Mouse (Mus musculus) lung, postnatal 10 days (tissue): Measurements from ENCODE around the gene Stim1.
A peak's percentile ranks its signal among the peaks of the same experiment; 100 is the strongest.

Experiments
- DNase-seq: peaks from one replicate; pipeline ENCODE4 v3.0.0; 2021

Gene Stim1

DNA sequence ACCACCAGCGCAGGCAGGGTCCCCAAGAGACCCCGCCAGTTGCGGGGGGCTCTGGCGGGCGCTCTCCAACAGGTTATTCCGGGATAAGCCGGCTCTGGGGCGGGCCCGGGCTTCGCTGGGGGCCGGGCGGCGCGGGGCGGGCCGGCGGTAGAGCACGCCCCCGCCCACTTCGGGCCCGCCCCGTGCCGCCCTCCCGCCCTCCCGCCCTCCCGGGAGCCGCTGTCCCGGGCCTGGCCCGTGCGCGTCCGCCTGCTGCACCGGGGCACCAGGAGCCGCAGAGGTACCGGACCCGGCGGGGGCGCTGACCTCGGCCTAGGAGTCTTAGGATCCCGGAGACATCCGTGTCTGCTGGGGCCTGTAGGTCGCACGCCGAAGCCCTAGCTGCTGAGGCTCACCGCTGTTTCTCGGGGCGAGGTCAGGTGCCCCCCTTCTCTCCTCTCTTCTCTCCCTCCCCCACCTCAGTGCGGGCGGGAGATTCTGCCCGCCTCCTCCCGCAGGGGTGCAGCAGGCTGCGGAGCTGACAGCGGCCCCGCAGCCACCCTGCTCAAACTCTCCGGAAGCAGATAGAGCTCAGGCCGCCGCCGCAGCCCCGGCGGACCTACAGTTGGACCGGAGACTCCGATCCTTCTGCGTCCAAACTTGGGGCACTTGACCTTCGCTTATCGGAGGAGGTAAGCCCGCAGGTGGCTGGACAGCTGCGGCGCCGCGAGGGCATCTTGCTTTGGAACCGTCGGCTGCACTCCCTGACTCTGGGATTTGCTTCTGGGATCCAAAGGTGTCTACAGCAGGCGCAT, at the start of gene Stim1:
TSS of gene Stim1 (plus strand) at position 206 of the 794 bp plus-strand sequence.
- peak; percentile 69 for DNase-seq

DNA sequence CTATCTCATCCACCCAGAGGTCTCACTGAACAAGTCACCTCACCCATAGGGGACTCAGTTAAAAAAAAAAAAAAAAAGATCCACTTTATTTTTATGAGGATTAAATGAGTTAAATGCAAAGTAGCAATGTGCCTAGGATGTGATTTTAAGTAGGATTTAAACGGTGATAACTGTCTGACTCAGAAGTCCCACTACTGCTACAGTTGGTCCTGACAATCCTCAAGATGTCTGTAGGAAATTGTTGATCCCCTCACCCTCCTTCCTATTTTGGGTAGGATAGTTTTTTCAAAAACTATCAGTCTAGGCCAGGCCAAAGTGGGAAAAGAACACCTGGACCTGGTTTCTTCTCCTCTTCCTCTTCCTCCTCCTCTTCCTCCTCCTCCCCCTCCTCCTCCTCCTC, 45.7 kb upstream of the Stim1 start:
- no peak for DNase-seq

DNA sequence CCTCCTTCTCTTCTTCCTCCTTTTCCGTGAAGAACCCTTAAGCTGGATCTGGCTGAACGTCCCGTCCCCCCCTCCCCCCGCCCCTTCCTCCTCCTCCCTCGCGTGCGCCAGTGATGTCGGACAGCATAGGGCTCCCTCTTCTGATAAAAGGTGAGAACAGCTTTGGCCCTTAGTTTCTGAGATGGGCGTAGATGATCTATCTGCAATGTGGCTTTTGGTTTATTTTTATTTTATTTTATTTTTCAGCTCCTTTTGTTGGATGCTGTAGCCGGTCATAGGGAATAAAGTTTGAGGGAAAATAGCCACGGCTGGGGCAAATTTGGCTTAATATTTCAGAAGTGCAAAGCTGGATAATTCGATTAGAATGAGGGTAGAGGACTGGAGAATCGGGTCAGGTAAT, 45.3 kb upstream of the Stim1 start:
- DNase-seq, result peak; percentile 72

DNA sequence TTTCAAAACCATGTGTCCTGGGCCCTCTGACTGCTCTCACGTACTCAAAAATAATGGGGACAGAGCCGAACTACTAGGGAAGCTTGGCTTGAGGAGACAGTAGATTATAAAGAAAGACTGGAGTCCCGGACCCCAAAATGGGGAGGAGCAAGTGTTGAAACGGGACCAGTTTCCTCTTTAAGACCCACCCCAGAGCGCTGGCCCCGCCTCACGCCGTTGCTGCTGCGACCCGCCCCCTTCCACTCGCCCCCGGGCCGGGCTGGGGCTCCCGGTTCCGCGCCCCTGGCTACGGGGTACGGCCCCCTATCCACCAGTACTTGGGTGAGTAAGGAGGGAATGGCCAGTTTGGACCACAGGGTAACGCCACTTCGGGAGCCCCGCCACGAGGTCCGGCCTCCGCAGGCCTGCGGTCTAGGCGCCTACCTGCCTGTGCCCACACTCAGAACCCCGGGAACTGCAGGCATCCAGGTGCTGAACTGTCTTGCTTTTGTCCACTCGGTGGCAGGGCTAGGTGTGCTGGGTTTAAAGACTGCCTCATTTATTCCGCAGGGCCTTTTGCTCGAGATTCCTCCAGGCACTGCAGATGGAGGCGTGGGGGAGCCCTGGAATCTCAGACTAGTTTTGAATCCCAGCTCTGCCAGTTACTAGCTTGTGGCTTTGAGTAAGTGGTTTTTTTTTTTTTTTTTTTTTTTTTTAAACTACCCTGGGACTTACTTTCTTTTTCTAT, 44.6 kb upstream of the Stim1 start:
- DNase-seq, result peak; percentile 85

DNA sequence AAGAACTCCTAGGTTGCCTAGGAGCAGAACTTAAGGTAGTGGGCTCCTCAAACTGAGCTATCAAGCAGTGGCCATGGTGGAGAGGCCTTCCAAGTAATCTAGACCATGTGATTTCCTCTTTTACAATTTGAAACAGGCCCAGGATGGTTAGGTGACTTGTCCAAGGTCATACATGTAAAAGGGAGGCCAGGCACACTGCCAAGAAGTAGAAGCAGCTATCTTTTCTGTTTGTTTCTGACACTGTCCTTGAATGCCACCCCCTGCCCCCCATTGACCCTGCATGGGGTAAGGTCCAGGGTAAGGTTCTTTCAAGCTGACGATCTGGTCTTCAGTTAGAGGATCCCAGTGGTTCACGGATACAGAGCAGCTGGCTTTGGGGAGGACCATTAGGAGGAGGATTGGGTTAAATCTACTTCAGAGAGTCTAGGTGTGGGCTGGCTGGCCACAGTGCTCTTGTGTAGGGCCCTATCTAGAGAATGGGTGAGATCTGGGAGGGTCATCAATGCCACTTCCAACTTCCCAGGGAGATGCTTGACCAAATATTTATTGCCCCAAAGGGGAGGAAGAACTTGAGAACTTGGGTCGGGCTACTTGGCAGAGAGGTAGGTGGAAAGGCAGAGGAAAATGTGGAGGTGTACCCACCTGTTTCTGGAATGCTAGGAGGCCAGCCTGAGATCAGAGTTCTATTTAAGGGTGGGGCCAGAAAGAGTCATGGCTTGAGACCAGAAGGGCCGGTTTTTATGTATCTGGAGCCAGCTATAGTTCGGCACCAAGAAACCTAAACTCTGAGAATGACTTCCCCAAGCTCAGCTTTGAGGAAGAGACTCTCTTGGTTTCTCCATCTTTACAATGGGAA, 43.5 kb upstream of the Stim1 start:
- no peak for DNase-seq

DNA sequence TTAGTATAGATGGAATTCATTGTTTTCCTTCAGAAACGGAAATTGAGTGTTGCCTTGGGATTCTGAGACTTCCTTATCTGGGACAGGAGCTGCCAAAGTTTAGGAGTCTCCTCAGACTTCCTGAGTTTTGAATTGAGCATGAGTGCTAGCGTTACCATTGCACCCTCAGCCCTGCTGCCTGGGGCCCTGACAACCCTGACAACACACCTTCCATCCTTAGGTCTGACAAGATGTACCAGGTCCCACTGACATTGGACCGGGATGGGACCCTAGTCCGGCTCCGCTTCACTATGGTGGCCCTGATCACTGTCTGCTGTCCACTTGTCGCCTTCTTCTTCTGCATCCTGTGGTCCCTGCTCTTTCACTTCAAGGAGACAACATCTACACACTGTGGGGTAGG, 41.6 kb upstream of the Stim1 start:
- DNase-seq, result no peak

DNA sequence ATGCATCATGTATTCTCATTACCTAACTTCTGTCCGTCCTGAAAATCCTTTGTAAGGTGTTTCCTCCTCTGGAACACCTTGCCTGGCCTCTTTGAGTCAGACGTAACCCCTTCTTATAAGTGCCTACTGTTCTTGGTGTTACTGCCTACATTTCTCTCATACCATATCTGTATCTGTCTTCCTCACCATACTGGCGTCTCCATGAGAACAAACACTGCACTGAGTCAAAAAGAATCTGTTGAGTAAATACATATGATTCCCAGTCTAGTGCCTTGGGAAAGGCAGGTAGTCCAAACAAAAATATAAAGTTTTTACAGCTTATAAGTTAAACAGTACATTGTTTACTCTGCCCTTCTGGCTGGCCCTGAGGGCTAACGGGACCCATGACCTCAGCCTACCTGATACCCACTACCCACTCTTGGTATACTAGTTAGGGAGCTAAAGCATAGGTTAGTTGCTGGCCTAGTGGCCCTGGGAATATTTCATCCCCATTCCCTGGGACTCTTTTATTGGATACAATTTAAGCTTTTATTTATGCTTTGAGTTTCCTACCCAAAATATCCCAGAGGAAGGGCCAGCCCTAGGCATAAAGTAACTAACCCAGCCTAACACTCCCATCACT, 39.4 kb upstream of the Stim1 start:
- no peak for DNase-seq

DNA sequence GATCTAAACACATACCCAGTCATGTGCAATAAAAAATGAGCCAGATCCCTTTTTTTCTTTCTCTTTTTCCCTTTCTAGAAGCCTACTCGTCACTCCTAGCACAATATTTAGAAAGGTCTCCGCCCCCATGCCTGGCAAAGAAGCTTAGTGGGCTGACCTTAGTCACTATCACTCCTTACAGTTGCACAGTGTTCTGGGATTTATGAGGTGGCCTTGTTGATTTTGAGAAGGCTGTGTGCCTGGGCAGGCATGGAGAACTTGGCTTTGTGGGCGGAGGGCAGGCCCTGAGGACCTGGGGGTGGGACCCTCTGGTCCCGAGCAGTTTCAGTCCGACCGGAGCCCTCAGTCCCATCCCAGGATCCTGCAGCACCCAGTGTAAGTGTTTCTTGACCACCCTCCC, 37.8 kb upstream of the Stim1 start:
- DNase-seq, result peak; percentile 81

DNA sequence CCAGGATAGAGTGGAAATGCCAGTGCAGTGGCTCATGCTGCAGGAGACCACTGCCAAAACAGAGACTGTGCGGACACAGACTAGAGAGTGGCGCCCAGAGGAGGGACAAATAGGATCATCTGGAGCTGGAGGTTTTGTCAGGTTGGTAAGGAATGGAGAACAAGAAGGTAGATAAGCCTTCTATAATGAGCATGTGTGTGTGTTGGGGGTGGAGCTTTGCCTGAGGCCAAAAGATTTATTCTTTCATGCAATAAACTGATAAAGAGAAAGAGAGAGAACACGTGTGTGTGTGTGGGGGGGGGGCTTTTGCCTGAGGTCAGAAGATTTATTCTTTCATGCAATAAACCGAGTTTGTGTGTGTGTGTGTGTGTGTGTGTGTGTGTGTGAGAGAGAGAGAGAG, 34.5 kb upstream of the Stim1 start:
- no peak for DNase-seq

DNA sequence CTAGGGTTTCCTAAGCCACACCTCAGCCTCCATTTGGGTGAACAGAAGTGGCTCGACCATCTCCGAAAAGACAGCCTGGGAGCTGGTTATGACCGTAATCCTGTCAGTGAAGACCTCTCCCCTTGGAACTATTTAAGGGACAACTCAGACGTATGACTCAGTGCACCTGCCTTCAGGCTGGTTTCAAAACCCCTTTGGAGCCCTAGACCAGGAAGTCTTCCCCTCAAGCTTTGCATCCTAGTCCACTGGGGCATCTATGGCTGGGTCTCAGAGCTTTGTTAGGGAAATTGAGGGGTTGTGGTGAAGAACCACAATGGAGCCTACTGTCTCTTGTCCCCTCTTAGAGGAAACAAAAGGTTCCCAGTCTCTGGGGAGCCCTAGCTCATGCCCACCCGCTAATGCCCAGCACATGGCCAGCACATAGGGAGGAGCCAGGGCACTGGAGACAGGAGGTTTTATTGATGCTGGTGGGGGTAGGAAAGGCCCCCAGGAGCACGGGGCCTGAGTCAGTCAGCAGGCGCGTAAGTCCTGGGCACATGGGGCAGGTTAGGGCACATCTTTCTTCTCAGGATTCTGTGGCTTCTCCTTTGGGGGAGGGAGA, 28.8 kb upstream of the Stim1 start:
- no peak for DNase-seq

DNA sequence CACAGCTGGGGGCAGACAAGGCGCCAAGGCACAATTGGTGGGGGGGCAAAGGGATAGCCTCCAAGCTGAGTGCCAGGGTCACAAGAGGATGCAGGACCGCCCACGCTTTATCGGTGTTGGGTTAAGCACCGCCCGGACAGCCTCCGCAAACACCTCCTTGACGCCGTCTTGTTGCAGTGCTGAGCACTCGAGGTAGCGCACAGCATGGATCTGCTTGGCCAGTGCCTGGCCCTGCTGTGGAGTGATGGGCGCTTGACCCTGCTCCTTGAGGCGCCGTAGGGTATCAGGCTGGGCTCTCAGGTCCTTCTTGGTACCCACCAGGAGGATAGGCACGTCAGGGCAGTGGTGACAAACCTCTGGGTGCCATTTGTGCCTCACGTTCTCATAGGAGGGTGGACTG, 28.0 kb upstream of the Stim1 start:
- no peak for DNase-seq

DNA sequence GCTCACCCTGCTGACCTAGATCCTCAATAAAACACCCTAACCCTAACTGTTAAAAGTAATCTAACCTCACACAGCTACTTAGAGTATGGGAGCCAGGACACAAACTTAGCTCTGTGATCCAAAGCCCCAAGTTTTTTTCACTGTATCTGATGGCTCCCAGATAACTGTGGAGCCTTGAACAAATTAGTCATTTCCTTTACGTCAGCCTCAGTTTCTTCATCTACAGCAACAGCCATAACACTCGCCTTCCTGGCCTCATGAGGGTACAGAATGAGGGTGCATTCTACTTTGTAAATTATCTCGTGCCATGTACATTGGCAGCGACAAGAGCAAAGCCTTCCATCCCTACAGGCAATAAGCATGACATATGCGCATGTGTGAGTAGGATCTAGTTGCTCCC, 25.2 kb upstream of the Stim1 start:
- no peak for DNase-seq

DNA sequence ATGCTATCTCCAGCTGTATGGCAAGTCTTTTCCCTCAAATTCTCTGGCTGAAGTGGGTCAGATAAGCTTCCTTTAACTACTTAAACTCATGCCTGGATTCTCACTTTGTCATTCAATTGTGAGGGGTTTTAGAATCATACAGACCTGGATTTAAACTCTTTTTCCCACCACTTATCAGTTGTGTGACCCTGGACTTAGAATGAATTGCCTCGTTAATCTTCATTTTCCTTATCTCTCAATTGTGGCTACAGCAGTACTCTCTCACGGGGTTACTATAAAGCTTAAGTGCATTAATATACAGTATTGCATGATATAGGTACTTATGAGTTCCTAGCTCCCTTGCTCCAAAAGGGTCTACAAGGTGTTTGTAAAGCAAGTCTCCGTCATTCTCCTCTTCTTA, 24.7 kb upstream of the Stim1 start:
- no peak for DNase-seq

DNA sequence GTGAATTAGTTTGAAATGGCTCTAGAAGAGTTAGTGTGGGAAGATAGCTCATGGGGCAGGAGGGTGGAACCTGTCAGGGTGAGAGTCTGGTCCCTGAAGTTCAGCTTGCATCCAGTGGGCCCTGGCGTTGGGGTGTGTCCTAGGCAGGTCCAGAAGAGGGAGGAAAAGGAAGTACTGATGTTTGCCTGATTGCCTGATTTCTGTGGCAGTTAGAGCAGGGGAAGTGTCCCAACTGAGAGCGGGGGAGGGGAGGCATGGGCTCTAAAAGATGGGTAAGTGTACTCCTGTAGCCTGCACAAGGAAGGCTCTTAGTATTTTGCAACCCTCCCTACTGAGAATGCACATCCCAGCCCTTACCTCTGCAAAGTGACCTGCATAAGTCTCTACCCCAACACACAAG, 23.7 kb upstream of the Stim1 start:
- DNase-seq, result peak; percentile 63

DNA sequence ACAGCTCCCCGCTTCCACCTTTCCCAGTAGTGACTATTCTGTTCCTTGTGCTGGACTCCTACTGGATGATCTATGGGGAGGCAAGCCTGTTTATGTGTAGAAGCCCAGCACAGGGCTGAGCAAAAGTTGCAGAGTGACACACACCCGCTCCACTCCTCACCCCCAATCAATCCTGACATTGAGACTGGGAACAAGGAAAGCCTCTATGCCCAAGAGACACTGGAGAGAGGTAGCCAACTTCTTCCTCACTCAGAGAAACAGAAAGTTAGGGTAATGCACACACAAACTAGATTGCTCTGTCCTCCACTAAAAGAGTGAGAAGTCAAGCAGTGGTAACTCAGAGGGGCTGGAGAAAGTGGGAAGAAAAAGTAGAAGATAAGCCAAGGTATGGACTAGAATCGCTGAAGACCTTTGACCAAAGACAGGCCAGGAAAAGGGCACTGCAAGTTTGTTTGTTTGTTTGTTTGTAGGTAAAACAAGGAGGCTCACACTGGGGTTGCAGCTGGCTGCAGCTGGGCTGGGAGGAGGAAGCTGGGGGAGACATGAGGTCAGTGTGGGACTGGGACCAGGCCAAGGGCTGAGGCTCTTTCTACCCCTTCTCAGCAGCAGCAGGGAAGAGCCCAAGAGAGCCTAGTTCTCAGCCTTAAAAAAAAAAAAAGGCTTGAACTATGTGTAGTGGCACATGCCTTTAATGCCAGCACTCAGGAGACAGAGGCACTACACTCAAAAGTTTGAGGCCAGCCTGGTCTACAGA, 22.6 kb upstream of the Stim1 start:
- DNase-seq, result peak; percentile 69

DNA sequence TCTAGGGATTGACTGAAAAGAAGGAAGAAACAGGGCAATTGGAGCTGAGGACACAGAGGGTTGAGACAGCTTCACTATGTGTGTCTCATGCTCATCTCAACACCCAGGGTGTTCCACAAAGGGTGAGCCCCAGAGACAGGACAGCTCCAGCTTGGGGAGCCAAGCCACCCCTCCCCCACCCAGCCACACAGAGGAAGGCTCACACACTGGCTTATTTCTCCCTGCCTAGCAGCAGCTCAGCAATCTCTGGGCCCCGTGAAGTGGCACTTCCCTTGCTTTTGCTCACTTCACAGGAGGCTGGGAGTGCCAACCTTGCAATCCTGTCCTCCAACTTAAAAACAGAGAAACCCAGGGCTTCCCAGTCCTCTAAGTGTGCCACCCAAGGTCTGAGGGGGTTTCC, 21.8 kb upstream of the Stim1 start:
- DNase-seq, result peak; percentile 72

DNA sequence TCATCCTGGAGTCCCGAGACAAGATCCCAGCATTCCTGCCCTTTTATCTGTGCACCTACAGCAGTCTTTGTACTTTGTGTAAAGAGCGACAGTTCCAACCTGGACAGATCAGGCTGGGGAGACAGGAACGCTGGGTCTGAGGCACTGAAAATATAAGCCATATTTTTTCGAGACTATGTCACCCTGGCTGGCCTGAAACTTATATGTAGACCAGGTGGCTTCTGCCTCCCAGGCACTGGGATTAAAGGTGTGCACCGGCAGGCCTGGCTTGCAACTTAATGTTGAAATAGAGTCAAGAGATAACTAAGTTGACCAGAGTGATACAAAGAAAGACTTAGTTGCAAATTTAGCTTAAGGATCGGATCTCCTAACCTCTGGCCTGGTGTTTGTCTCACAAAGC, 21.3 kb upstream of the Stim1 start:
- no peak for DNase-seq

DNA sequence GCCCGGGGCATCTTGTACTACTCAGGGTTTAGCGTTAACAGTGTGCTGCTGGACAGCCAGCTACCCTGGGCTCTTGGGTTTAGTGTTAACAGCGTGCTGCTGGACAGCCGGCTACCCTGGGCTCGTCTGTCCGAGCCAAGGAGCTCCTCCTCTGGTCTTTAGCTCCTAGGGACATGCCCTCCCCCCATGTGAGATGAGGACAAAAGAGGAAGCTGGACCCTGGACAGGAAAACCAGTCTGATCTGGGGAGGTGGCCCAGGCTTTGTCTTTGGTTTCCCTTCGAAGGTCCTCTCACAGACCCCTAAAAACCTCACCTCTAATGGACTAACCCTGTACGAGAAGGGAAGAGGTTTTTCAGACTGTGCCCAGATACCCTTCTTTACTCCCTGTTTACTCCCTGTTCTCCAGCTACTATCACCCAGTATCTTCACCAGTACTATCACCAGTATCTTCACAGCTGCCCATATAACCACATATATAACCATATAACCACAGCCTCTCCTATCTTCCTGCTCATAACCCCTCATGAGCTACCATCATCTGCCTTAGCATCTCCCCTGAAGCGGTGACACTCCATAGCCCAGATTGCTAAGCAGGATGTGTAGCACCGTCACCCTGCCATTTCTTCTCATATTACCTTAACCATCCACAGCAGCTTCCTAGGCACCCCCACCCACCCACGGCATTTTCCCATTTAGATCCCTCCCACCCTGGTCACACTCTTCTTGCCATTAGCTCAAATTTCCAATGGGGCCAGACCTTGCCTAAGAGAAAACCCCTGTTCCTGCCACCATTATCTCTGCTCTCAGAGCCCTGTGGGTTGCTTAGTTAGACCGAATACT, 20.4 kb upstream of the Stim1 start:
- DNase-seq, result peak; percentile 53

DNA sequence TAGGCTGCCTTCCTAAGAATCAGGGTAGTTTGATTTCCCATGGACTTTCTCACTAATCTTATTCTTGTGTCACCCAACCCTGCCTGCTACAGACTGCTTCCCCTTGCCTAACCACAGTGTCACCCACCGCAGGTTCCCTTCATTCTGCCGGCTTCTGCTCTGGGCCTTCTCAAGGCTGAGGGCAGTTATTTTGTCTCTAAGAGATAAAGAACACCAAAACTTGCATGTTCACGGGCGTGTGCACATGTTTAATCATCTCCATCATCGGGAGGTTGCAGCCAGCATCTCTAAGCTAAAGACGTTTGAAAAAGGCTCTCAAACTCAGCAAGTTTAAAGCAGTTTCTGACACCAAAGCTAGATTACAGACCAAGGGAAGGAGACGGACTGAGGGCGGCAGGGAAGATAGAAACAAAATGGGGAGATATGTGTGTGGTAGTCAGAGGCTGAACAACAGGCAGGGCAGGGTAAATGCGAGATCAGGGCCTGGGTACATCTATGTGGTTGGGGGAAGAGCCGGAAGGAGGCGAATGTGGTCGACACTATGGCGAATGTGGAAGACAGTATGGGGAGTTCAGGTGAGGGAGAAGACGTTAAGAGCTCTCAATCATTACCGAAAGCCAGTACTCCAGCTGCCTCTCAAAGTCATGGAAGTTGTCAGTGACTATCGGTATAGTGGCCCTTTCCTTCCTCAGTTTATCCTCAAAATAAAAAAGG, 18.8 kb upstream of the Stim1 start:
- no peak for DNase-seq

DNA sequence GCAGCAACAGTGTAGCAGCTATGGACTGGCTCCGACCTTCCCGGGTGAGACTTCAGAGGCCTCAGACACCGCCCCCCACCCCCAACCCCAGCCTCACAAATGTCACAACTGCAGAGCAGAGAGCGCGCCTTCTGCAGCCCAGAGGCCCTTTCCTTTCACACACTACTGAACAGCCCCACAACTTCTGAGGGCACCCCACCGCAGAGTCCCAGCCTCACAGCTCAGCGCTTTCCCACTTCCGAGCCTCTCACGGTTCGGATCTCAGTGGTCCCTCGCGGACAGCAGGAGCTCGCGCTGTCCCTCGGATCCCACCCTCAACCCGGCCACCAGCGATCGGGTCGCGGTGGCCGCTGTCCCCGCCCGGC, 18.1 kb upstream of the Stim1 start:
- peak; percentile 61 for DNase-seq
